Mouse (Mus musculus): ENCODE results near the gene Hspb2. TPM values are rescaled to one million over a fixed set of nuclear protein-coding genes. Genes with fewer than 3 reads are reported as not detected.

Gene Hspb2
- polyA plus RNA-seq, 1 experiment from 2014 or later: not detected

DNA sequence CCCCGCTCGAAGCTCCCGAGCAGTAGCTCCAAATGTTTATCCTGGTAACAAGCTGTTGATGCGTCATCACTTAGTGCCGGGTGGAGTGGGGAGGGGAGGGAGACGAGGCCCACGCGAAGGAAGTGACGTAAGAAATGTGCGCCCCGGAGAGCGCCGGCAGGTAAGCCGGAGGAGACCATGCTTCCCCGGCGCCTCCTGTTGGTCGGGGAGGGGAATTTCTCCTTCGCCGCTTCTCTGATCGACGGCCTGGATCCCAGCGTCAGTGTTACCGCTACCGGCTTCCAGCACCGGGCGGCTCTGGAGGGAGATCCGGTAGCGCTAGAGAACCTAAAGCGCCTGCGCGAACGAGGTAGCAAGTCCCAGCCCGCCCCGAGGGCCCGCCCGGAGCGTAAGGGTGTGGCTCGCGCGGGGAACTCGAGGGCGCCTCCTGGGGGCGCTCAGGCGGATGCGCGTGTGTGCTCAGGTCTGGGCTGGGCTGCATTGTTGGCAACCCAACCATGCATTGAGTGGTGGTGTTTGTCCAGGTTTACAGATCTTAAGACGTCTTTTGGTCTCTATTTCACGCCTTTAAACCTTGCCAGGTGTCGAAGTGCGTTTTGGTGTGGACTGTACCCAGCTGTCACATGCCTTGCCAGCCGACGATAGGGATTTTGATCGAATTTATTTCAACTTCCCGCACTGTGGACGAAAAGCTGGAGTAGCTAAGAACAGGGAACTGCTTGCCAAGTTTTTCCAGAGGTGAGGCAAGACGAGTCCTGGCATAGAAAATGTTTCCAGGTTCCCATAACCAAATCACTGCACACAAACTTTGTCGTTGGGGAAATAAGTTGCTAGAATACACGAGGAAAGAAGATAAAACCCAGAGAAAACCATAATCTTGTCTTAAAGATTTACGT is 16.2 kb upstream of the Hspb2 start, which contains the start of gene Fdxacb1:
Gene Fdxacb1 (plus strand): TSS at position 130 of the 896 bp plus-strand sequence.
- WGBS: 5% methylated on average over 53 of the region's 59 CpGs
- Histone ChIP-seq H3K27me3 (no peaks in the 10 kb centered on the region), H3K9ac (peak within 1 kb of the TSS; percentile 77), H3K4me1 (peaks cover 19% of the 10 kb centered on the region), H3K27ac (peak within 1 kb of the TSS; percentile 90), H3K4me3 (peak within 1 kb of the TSS; percentile 65), H3K36me3 (ENCODE audit: poor library complexity, severe bottlenecking) (peaks cover 7% of the 10 kb centered on the region), H3K9me3 (replicated peaks) (no peaks in the 10 kb centered on the region), H3K4me2 (peak within 1 kb of the TSS; percentile 69)
- peak; percentile 96 for ATAC-seq

GRCm38 (mm10) chr9:50767531-50768106 is 15.5 kb upstream of the Hspb2 start:
- H3K4me2 ChIP-seq: peak overlapping the region; percentile 69
- H3K9ac ChIP-seq: peak overlapping the region; percentile 77
- WGBS: 7% methylated on average over 17 of the region's 17 CpGs
- no peak; the same call in 1 of the 2 replicates for ATAC-seq
- peaks cover 19% of the 10 kb centered on the region for H3K4me1 ChIP-seq
- H3K4me3 ChIP-seq: peak overlapping the region; percentile 65
- no peaks in the 10 kb centered on the region for H3K27me3 ChIP-seq
- no peaks in the 10 kb centered on the region for H3K9me3 ChIP-seq (replicated peaks)
- H3K27ac ChIP-seq: peak overlapping the region; percentile 90; the same call in 1 of the 2 replicates
- peaks cover 7% of the 10 kb centered on the region for H3K36me3 ChIP-seq (ENCODE audit: poor library complexity, severe bottlenecking)

DNA sequence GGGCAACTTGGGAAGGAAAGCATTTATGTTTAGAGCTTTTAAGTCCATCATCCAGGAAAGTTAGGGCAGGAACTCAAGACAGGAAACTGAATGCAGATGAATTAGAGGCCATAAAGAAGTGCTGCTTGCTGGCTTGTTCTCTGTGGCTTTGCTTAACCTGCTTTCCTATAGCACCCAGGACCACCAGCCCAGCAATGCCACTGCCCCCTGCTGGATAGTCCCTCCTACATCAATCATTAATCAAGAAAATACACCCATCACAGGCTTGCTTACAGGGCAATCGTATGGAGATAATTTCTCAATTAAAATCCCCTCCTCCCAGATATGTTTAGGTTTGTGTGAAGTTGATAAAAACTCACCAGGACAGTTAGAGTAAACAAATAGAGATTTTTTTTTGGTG is 11.2 kb upstream of the Hspb2 start:
- WGBS: 78% methylated on average over 1 of the region's 1 CpGs

GRCm38 (mm10) chr9:50761520-50762243 is 9.5 kb upstream of the Hspb2 start:
- H3K27ac ChIP-seq: no peak overlapping the region
- no peaks in the 10 kb centered on the region for H3K36me3 ChIP-seq (ENCODE audit: poor library complexity, severe bottlenecking)
- H3K4me2 ChIP-seq: no peak overlapping the region
- H3K4me1 ChIP-seq: no peaks in the 10 kb centered on the region
- 64% methylated on average over 6 of the region's 6 CpGs for WGBS
- H3K4me3 ChIP-seq: no peak overlapping the region
- no peak overlapping the region for H3K9ac ChIP-seq
- H3K9me3 ChIP-seq (replicated peaks): no peaks in the 10 kb centered on the region
- no peak for ATAC-seq
- H3K27me3 ChIP-seq: 0 out of 2 replicates have a peak, but pooled peaks cover 3% of the 10 kb centered on the region

More for the DNA sequence above, 11.2 kb upstream of the Hspb2 start:
- H3K27me3 ChIP-seq: 0 out of 2 replicates have a peak, but pooled peaks cover 3% of the 10 kb centered on the region
- no peak overlapping the region for H3K9ac ChIP-seq
- no peak overlapping the region for H3K4me3 ChIP-seq
- H3K9me3 ChIP-seq (replicated peaks): no peaks in the 10 kb centered on the region
- H3K27ac ChIP-seq: no peak overlapping the region
- H3K4me1 ChIP-seq: peaks cover 8% of the 10 kb centered on the region
- no peaks in the 10 kb centered on the region for H3K36me3 ChIP-seq (ENCODE audit: poor library complexity, severe bottlenecking)
- ATAC-seq: no peak
- H3K4me2 ChIP-seq: no peak overlapping the region

- Histone ChIP-seq H3K27ac (no peak overlapping the region), H3K4me2 (no peak overlapping the region), H3K9me3 (replicated peaks) (no peaks in the 10 kb centered on the region), H3K36me3 (ENCODE audit: poor library complexity, severe bottlenecking) (no peaks in the 10 kb centered on the region), H3K4me1 (peaks cover 6% of the 10 kb centered on the region; the same call in 1 of the 2 replicates), H3K9ac (no peak overlapping the region), H3K4me3 (no peak overlapping the region), H3K27me3 (0 out of 2 replicates have a peak, but pooled peaks cover 3% of the 10 kb centered on the region)
- ATAC-seq: no peak
- WGBS: 44% methylated on average over 5 of the region's 5 CpGs
Measured at GRCm38 (mm10) chr9:50756711-50757110, 4.6 kb upstream of the Hspb2 start.

DNA sequence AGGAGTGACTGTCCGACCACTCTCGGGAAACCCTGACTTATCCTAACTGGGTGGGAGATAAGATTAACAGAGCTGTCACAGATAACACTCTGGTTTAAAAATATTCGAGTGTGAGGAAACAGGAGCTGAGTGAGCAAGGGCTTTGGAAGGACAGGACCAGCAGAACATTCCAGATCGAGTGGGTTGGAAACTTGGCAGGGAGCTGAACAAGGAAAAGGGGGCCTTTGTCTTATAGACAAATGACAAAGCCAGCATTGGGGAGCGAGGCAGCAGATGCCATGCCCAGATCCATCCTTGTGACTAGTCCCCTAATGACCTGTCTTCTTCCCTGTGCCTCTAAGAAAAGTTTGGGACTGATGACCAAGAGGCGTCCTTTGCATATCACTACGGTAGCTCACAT is 1.8 kb upstream of the Hspb2 start:
- Histone ChIP-seq H3K36me3 (ENCODE audit: poor library complexity, severe bottlenecking) (no peaks in the 10 kb centered on the region), H3K27ac (no peak overlapping the region), H3K4me3 (no peak overlapping the region), H3K4me2 (no peak overlapping the region), H3K4me1 (peaks cover 6% of the 10 kb centered on the region; the same call in 1 of the 2 replicates), H3K27me3 (no peaks in the 10 kb centered on the region), H3K9ac (no peak overlapping the region), H3K9me3 (replicated peaks) (no peaks in the 10 kb centered on the region)
- WGBS: 78% methylated on average over 7 of the region's 7 CpGs
- ATAC-seq: no peak

DNA sequence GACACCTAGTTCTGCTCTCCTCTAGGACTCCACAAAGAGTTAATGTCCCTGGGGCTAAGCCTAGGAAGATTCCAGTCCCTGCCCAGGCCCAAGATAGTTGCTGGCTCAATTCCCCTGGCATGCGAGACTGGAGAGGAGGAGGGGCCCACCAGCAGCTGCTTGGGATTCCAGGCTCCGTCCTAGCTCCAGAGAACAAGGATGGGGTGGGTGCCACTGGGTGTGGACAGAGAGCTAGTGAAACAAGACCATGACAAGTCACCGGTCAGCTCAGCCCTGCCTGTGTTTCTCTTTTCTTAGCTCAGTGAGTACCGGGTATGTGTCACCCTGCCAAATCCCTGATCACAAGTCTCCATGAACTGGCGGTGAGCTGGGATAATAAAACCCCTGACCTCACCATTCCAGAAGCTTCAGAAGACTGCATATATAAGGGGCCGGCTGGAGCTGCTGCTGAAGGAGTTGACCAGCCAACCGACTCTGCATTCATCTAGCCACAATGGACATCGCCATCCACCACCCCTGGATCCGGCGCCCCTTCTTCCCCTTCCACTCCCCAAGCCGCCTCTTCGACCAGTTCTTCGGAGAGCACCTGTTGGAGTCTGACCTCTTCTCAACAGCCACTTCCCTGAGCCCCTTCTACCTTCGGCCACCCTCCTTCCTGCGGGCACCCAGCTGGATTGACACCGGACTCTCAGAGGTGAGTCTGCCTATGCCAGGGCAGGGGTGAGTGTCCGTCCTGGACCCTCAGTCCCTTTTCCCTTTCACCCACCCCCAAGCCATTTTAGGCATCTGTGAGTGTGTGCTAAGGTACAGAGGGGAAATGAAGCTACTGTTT is 846 bp upstream of the Hspb2 start:
- ATAC-seq: no peak
- H3K9me3 ChIP-seq (replicated peaks): no peaks in the 10 kb centered on the region
- peaks cover 6% of the 10 kb centered on the region; the same call in 1 of the 2 replicates for H3K4me1 ChIP-seq
- no peak overlapping the region for H3K9ac ChIP-seq
- no peak overlapping the region for H3K4me2 ChIP-seq
- 74% methylated on average over 17 of the region's 17 CpGs for WGBS
- no peak overlapping the region for H3K27ac ChIP-seq
- H3K36me3 ChIP-seq (ENCODE audit: poor library complexity, severe bottlenecking): no peaks in the 10 kb centered on the region
- no peaks in the 10 kb centered on the region for H3K27me3 ChIP-seq
- no peak overlapping the region for H3K4me3 ChIP-seq

GRCm38 (mm10) chr9:50751323-50751722 is 831 bp downstream of the Hspb2 start, which contains the start of gene Cryab:
Gene Cryab, plus strand, starts transcription at chr9:50751325.
- WGBS: 77% methylated on average over 22 of the region's 22 CpGs
- Histone ChIP-seq H3K27ac (no peak within 1 kb of the TSS), H3K9me3 (replicated peaks) (no peaks in the 10 kb centered on the region), H3K4me3 (no peak within 1 kb of the TSS), H3K4me1 (peaks cover 8% of the 10 kb centered on the region; the same call in 1 of the 2 replicates), H3K36me3 (ENCODE audit: poor library complexity, severe bottlenecking) (no peaks in the 10 kb centered on the region), H3K9ac (no peak within 1 kb of the TSS), H3K4me2 (no peak within 1 kb of the TSS), H3K27me3 (peaks cover 7% of the 10 kb centered on the region; the same call in 1 of the 2 replicates)
- ATAC-seq: no peak

- Histone ChIP-seq H3K4me1 (peaks cover 14% of the 10 kb centered on the region), H3K4me3 (no peak overlapping the region), H3K27ac (no peak overlapping the region), H3K9me3 (replicated peaks) (no peaks in the 10 kb centered on the region), H3K36me3 (ENCODE audit: poor library complexity, severe bottlenecking) (no peaks in the 10 kb centered on the region), H3K4me2 (no peak overlapping the region), H3K27me3 (peaks cover 12% of the 10 kb centered on the region; the same call in 1 of the 2 replicates), H3K9ac (no peak overlapping the region)
- WGBS: 79% methylated on average over 6 of the region's 6 CpGs
- ATAC-seq: no peak
Measured at GRCm38 (mm10) chr9:50750706-50751105, 1.4 kb downstream of the Hspb2 start.

DNA sequence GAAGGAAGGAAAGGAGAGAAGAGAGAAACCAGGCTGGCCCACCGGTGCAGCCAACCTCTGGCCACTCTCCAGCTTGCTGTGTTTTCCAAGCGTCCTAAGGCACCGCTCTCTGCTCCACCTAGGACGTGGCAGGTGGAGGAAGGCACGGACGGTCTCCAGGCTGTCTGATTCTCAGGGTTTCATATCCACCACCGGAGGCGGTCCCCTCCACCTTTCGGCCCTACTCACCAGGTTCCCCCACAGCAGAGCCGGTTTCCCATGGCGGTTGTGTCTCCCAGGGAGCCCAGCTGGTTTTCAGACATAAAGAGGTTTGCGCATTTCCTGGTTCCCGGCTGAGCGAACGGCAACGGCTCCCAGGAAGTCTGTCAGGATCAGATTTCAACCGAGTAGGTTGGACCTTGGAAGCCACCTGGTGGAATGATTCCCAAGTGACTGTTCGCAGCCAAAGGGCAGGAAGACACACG is 5.9 kb downstream of the Hspb2 start, which contains the start of gene 2310030G06Rik:
Gene 2310030G06Rik (minus strand): TSS at position 323 of the 464 bp plus-strand sequence.
- Histone ChIP-seq H3K4me1 (peaks cover 8% of the 10 kb centered on the region), H3K36me3 (ENCODE audit: poor library complexity, severe bottlenecking) (no peaks in the 10 kb centered on the region), H3K9ac (peak within 1 kb of the TSS; percentile 56), H3K27me3 (peaks cover 14% of the 10 kb centered on the region; the same call in 1 of the 2 replicates), H3K27ac (no peak within 1 kb of the TSS), H3K4me3 (peak within 1 kb of the TSS; percentile 36), H3K4me2 (peak within 1 kb of the TSS; percentile 64), H3K9me3 (replicated peaks) (no peaks in the 10 kb centered on the region)
- peak; percentile 19; the same call in 1 of the 2 replicates for ATAC-seq
- WGBS: under 1% methylated on average over 19 of the region's 19 CpGs

DNA sequence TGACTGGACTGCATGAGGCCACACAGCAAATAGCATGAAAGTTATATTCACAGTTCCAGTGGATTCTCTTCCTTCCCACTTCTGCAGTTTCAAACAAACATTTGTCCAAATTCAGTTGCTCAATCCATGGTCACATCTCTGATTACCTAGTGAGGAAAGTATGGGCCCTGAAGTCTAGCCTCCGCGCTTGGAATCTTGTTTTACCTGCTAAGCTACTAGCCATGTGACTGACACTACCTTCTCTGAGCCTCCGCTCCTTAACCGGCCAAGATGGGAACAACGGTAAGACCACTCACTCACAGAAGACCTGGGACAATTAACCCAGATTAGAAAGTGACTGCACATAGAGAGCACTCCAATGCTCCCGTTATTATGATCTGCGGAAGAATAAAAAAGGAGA is 6.3 kb downstream of the Hspb2 start:
- WGBS: 10% methylated on average over 7 of the region's 7 CpGs
- no peaks in the 10 kb centered on the region for H3K9me3 ChIP-seq (replicated peaks)
- no peak overlapping the region for H3K27ac ChIP-seq
- H3K36me3 ChIP-seq (ENCODE audit: poor library complexity, severe bottlenecking): no peaks in the 10 kb centered on the region
- H3K4me2 ChIP-seq: peak overlapping the region; percentile 64
- peak overlapping the region; percentile 56 for H3K9ac ChIP-seq
- peaks cover 8% of the 10 kb centered on the region for H3K4me1 ChIP-seq
- H3K27me3 ChIP-seq: peaks cover 14% of the 10 kb centered on the region; the same call in 1 of the 2 replicates
- ATAC-seq: no peak
- peak overlapping the region; percentile 36 for H3K4me3 ChIP-seq

All from forebrain, embryonic 13.5 days (tissue).